Comparison of ENCODE assay signal across 8 mouse cellular contexts in genomic region chr6:42264626-42265312, GRCm38 (mm10). TPM values are rescaled to one million over a fixed set of nuclear protein-coding genes. Genes with fewer than 3 reads are reported as not detected.
DNase-seq lines count a peak whose midpoint lies in the region; ATAC-seq lines count a peak whose summit lies in the region.

Gene Casp2 (plus strand): TSS chr6:42264985.

- no peaks in the 10 kb centered on the region for H3K9me3 ChIP-seq in hindbrain, embryonic 16.5 days (ENCODE audit: control insufficient read depth, low read length)

- H3K4me1 ChIP-seq in hindbrain, embryonic 16.5 days (ENCODE audit: control insufficient read depth, insufficient read depth, low read depth, low read length) = peaks cover 7% of the 10 kb centered on the region

- under 1% methylated on average over 43 of the region's 51 CpGs for WGBS in hindbrain, embryonic 16.5 days
- WGBS in macrophage (ENCODE audit: missing documents) = under 1% methylated on average over 35 of the region's 51 CpGs

- peak within 1 kb of the TSS; percentile 92 for H3K27ac ChIP-seq in hindbrain, embryonic 16.5 days (ENCODE audit: low read depth, low read length)
- H3K27ac ChIP-seq in macrophage = peak within 1 kb of the TSS; percentile 59

- H3K4me3 ChIP-seq in hindbrain, embryonic 16.5 days (ENCODE audit: low read length) = peak within 1 kb of the TSS; percentile 93
- H3K4me3 ChIP-seq in macrophage (ENCODE audit: inconsistent target) = peak within 1 kb of the TSS; percentile 79

- ATAC-seq in hindbrain, embryonic 16.5 days = peak; percentile 100

- H3K36me3 ChIP-seq in hindbrain, embryonic 16.5 days (ENCODE audit: control insufficient read depth, insufficient read depth, low read length) = peaks cover 19% of the 10 kb centered on the region
- peaks cover 28% of the 10 kb centered on the region; the same call in 1 of the 2 replicates for H3K36me3 ChIP-seq in macrophage (ENCODE audit: inconsistent target)

- H3K4me2 ChIP-seq in hindbrain, embryonic 16.5 days (ENCODE audit: low read length) = peak within 1 kb of the TSS; percentile 75

- no peaks in the 10 kb centered on the region for H3K27me3 ChIP-seq in hindbrain, embryonic 16.5 days (replicated peaks; ENCODE audit: control insufficient read depth, insufficient read depth, low read length)

- H3K9ac ChIP-seq in hindbrain, embryonic 16.5 days (ENCODE audit: low read depth, low read length) = peak within 1 kb of the TSS; percentile 98

- peak; percentile 95 for DNase-seq in WW6 (ENCODE audit: low read depth, low spot score)
- DNase-seq in cerebellum, postnatal 4 days (ENCODE audit: low spot score in 2 of 2) = peak; percentile 95 to 98
- peak; percentile 98 for DNase-seq in gastrocnemius, adult 18-20 months (ENCODE audit: low spot score)
- peak; percentile 99 for DNase-seq in left cerebral cortex, adult 18-20 months (ENCODE audit: low spot score in 2 of 2)
- peak; percentile 99 for DNase-seq in right cerebral cortex, adult 18-20 months
- DNase-seq in urinary bladder, postnatal 10 days (ENCODE audit: low spot score) = peak; percentile 93

- peaks cover 24% of the 10 kb centered on the region for H3K79me2 ChIP-seq in macrophage (ENCODE audit: inconsistent target)

RNA-seq across cellular contexts. Expression of gene Casp2, which starts in this region (rescaled TPM):
- total RNA-seq in gastrocnemius, adult 18-20 months (2021) = 1 to 10 TPM; 3.7 to 4.1 TPM
- polyA plus RNA-seq in hindbrain, embryonic 16.5 days (2015; fragmentation: Nextera tagmentation; extraction: Ambion mirVana) = 28.2 and 31.8 TPM in 2 replicates
- total RNA-seq in left cerebral cortex, adult 18-20 months (2021) = 10 to 100 TPM; 20.6 to 22.3 TPM
- total RNA-seq in macrophage (2018; cell fraction: chromatin; rRNA removed) = 10 to 100 TPM in 16 of 26 experiments, 1 to 10 TPM in 9, under 1 TPM in 1; 0.75 to 51.0 (median 11.7) TPM
- total RNA-seq in macrophage (2018; cell fraction: cytosol; rRNA removed) = 10 to 100 TPM in 9 of 26 experiments, 1 to 10 TPM in 17; 4.5 to 15.5 (median 9.3) TPM
- total RNA-seq in macrophage (2018; cell fraction: nucleus; rRNA removed) = 10 to 100 TPM in 13 of 26 experiments, 1 to 10 TPM in 13; 2.5 to 36.0 (median 9.5) TPM
- polyA plus RNA-seq in macrophage (2018) = 7.8 to 14.4 TPM (median 10.2 TPM) in 3 replicates

Comparison
In these comparisons a context has a peak if more than half of its experiments do, and no peak if none do; other contexts are left out.
1. Peak in every context shown above with its lines: DNase-seq, ATAC-seq, H3K4me3 ChIP-seq and H3K27ac ChIP-seq.
2. RNA of gene Casp2 (total RNA-seq): 20.6 to 22.3 TPM in left cerebral cortex, adult 18-20 months; 3.7 to 4.1 TPM in gastrocnemius, adult 18-20 months; every median in the first group is over 4 times any median in the second.